Mouse (Mus musculus) left cerebral cortex, postnatal 10 days (tissue): ENCODE measurements around the gene Gemin5. TPM values are rescaled to one million over a fixed set of nuclear protein-coding genes. Genes with fewer than 3 reads are reported as not detected.
"Not testable (repeated sequence)": the region's sequence is repeated elsewhere in the genome, so short reads cannot be mapped to it uniquely, and the experiment has no call there.

Experiments used
- DNase-seq, 2 experiments: peaks; one replicate each; pipeline ENCODE4 v3.0.0; 2021 to 2022; ENCODE audit warnings: low spot score in 2 of 2, mixed read lengths in 1 of 2; ENCODE audit errors: extremely low spot score in 1 of 2
- intact Hi-C: fragments of 180-260 bp; cut with DNase I; formaldehyde crosslinking; loops from one replicate; pipeline ENCODE4 v1.15.1; 2025
- total RNA-seq, 2 experiments: library from RNA; stranded (reverse); gene quantifications; 2 replicates each; pipeline ENCODE4 v1.2.3; 2021

Gene Gemin5
- total RNA-seq, 2 experiments from 2014 or later = 15.7 to 17.8 TPM

GRCm38 (mm10) chr11:58180756-58181155 is 12.4 kb upstream of the Gemin5 start:
- DNase-seq = no peak
- intact Hi-C loops = no loop called here

- not testable (repeated sequence) for DNase-seq
- intact Hi-C loops = loop anchor here (2.0 to 5.0 kb wide), 2 partner anchors 45 to 122 kb away; no protein-coding TSS in a partner anchor
Observed at GRCm38 (mm10) chr11:58179986-58180385, 11.6 kb upstream of the Gemin5 start.

- intact Hi-C loops = loop anchor here (2.0 to 5.0 kb wide), 2 partner anchors 45 to 123 kb away; no protein-coding TSS in a partner anchor
- DNase-seq = peak; percentile 73 to 74
Observed at GRCm38 (mm10) chr11:58179563-58179962, 11.2 kb upstream of the Gemin5 start.

GRCm38 (mm10) chr11:58171459-58172091 is 3.2 kb upstream of the Gemin5 start, which contains the start of gene Mrpl22:
TSS of gene Mrpl22 (plus strand) at chr11:58171661.
- peak; percentile 96 to 98 for DNase-seq
- intact Hi-C loops = no loop called here

- DNase-seq = no peak
- intact Hi-C loops = no loop called here
Observed at GRCm38 (mm10) chr11:58169666-58170065, 1.3 kb upstream of the Gemin5 start.

GRCm38 (mm10) chr11:58167822-58168166 is 545 bp downstream of the Gemin5 start:
- intact Hi-C loops = no loop called here

GRCm38 (mm10) chr11:58165072-58165471 is 3.3 kb downstream of the Gemin5 start:
- DNase-seq = no peak
- intact Hi-C loops = no loop called here

More at GRCm38 (mm10) chr11:58167822-58168166, 545 bp downstream of the Gemin5 start:
- DNase-seq = no peak

GRCm38 (mm10) chr11:58156871-58157270 is 11.5 kb downstream of the Gemin5 start:
- no peak for DNase-seq
- intact Hi-C loops = no loop called here

GRCm38 (mm10) chr11:58155458-58155857 is 12.9 kb downstream of the Gemin5 start:
- DNase-seq = no peak
- intact Hi-C loops = no loop called here

GRCm38 (mm10) chr11:58146241-58146640 is 22.1 kb downstream of the Gemin5 start:
- intact Hi-C loops = no loop called here
- no peak for DNase-seq

GRCm38 (mm10) chr11:58143704-58144426 is 24.5 kb downstream of the Gemin5 start:
- intact Hi-C loops = no loop called here
- peak; percentile 27 to 73 for DNase-seq

- no peak for DNase-seq
- intact Hi-C loops = no loop called here
Observed at GRCm38 (mm10) chr11:58139466-58139865, 28.9 kb downstream of the Gemin5 start.

GRCm38 (mm10) chr11:58138821-58139220 is 29.5 kb downstream of the Gemin5 start:
- DNase-seq = no peak
- intact Hi-C loops = no loop called here

GRCm38 (mm10) chr11:58136677-58137076 is 31.7 kb downstream of the Gemin5 start:
- no peak for DNase-seq

GRCm38 (mm10) chr11:58135296-58135695 is 33.0 kb downstream of the Gemin5 start:
- no peak for DNase-seq
- intact Hi-C loops = no loop called here

More at GRCm38 (mm10) chr11:58136677-58137076, 31.7 kb downstream of the Gemin5 start:
- intact Hi-C loops = no loop called here

GRCm38 (mm10) chr11:58134869-58135268 is 33.5 kb downstream of the Gemin5 start:
- no peak for DNase-seq
- intact Hi-C loops = no loop called here

- DNase-seq = no peak
- intact Hi-C loops = no loop called here
Observed at GRCm38 (mm10) chr11:58132026-58132425, 36.3 kb downstream of the Gemin5 start.

GRCm38 (mm10) chr11:58129302-58129843 is 39.0 kb downstream of the Gemin5 start:
- intact Hi-C loops = no loop called here
- DNase-seq = no peak

- intact Hi-C loops = no loop called here
- no peak for DNase-seq
Observed at GRCm38 (mm10) chr11:58127544-58127943, 40.8 kb downstream of the Gemin5 start.
